ENCODE assay signal across 8 mouse cellular contexts in the genomic region with DNA sequence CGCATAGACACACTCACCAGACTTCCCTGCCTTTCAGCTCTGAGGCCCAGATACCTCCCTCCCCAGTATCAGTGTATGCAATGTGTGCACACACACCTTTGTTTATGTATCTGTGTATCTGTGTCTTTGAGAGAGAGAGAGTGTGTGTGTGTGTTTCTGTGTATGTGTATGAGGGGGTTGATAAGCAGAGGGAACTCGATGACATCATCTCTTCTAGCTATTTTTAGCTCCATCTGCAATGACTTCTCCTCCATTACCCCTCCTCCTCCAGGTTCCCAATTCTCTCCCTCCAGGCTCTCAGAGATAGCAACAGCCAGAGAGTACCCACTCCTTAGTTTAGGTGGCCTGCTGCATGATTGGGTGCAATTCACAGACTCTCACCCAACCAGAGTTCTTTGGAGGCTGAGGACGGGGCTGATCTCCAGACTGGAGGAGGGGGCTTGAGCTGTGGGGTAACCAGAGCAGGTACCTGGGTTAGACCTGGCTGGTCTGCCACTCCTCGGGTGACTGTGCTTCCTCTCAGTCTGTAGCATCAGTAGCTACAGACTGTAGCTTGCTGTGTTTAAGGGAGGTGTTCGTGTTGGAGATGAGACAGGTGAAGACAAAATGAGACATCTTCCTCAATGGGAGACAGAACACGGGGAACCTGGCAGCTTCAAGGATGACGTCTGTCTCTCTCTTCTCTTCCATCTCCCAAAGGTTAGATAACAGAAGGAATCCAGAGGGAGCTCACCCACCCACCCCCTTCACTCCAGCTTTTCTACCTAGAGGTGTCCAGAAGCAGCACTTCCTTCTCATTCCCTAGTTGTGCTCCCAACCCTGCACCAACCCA. TPM values are rescaled to one million over a fixed set of nuclear protein-coding genes. Genes with fewer than 3 reads are reported as not detected.
DNase-seq lines count a peak whose midpoint lies in the region; ATAC-seq and TF ChIP-seq lines count a peak whose summit lies in the region.

No protein-coding gene starts in this region.

- H3K4me2 ChIP-seq in heart, embryonic 14.5 days (ENCODE audit: low read length): peak overlapping the region; percentile 61
- peak overlapping the region; percentile 35 for H3K4me2 ChIP-seq in liver, embryonic 13.5 days

- H3K4me3 ChIP-seq in lung, adult 2 months (replicated peaks; ENCODE audit: extremely low read depth, low read depth, low read length): no peak overlapping the region
- H3K4me3 ChIP-seq in heart, embryonic 14.5 days (ENCODE audit: control insufficient read depth in 1 of 2, insufficient read depth in 1 of 2, low read depth in 1 of 2, low read length in 2 of 2): peak overlapping the region in 1 of 2 experiments; percentile 16; a peak in 1 of 4 replicates
- H3K4me3 ChIP-seq in liver, embryonic 13.5 days (replicated peaks): peak overlapping the region; percentile 10; the same call in 1 of the 2 replicates

- ATAC-seq in heart, embryonic 14.5 days (ENCODE audit: insufficient number of reproducible peaks, insufficient read depth, low FRiP score, low read depth): peak; percentile 45; the same call in 1 of the 2 replicates
- ATAC-seq in liver, embryonic 13.5 days (ENCODE audit: low read depth): peak; percentile 87

- H3K9me3 ChIP-seq in heart, embryonic 14.5 days (ENCODE audit: control insufficient read depth, low read length): no peaks in the 10 kb centered on the region
- H3K9me3 ChIP-seq in liver, embryonic 13.5 days (replicated peaks): no peaks in the 10 kb centered on the region

- TF ChIP-seq CTCF in lung, adult 2 months (IDR thresholded peaks at IDR 0.05; ENCODE audit: insufficient read depth, low read length): no peak

- H3K36me3 ChIP-seq in heart, embryonic 14.5 days (ENCODE audit: control insufficient read depth, insufficient read depth, low read length): no peaks in the 10 kb centered on the region
- H3K36me3 ChIP-seq in liver, embryonic 13.5 days: no peaks in the 10 kb centered on the region

- H3K27me3 ChIP-seq in heart, embryonic 14.5 days (ENCODE audit: control insufficient read depth, insufficient read depth, low read length): no peaks in the 10 kb centered on the region
- peaks cover 18% of the 10 kb centered on the region for H3K27me3 ChIP-seq in liver, embryonic 13.5 days

- DNase-seq in lung, adult 2 months: peak; percentile 41
- DNase-seq in lung, postnatal 14 days: no peak
- DNase-seq in cerebellum, adult 8-10 months: peak; percentile 82
- DNase-seq in liver, embryonic 13.5 days: peak; percentile 42
- peak; percentile 43 for DNase-seq in right cerebral cortex, postnatal 14 days
- DNase-seq in spleen, postnatal 4 days (ENCODE audit: low spot score in 2 of 2): no peak
- DNase-seq in urinary bladder, adult 2 months (ENCODE audit: low spot score): no peak

- peaks cover 23% of the 10 kb centered on the region for H3K4me1 ChIP-seq in lung, adult 2 months (ENCODE audit: control insufficient read depth, insufficient read depth, low read length)
- H3K4me1 ChIP-seq in heart, embryonic 14.5 days (ENCODE audit: control insufficient read depth in 2 of 2, insufficient read depth in 2 of 2, low read length in 2 of 2): peaks cover 30 to 35% of the 10 kb centered on the region in 2 experiments
- H3K4me1 ChIP-seq in liver, embryonic 13.5 days (replicated peaks): peaks cover 37% of the 10 kb centered on the region

- peak overlapping the region; percentile 78 to 91 for H3K27ac ChIP-seq in heart, embryonic 14.5 days (replicated peaks in 1 of 2; ENCODE audit: control insufficient read depth in 1 of 2, insufficient read depth in 1 of 2, low read depth in 2 of 2, low read length in 2 of 2)
- no peak overlapping the region; the same call in 1 of the 2 replicates for H3K27ac ChIP-seq in liver, embryonic 13.5 days

- peak overlapping the region; percentile 66 for H3K9ac ChIP-seq in heart, embryonic 14.5 days (ENCODE audit: low read length)
- no peak overlapping the region for H3K9ac ChIP-seq in liver, embryonic 13.5 days

- 31% methylated on average over 7 of the region's 7 CpGs for WGBS in lung, adult 2 months
- WGBS in heart, embryonic 14.5 days: 28% methylated on average over 7 of the region's 7 CpGs
- WGBS in liver, embryonic 13.5 days (ENCODE audit: insufficient replicate concordance): 16% methylated on average over 7 of the region's 7 CpGs

- TF ChIP-seq POLR2A in lung, adult 2 months (IDR thresholded peaks at IDR 0.05; ENCODE audit: borderline replicate concordance, extremely low read depth, low read depth, low read length): no peak

RNA-seq across cellular contexts. Expression of a gene that starts 2.7 kb away (rescaled TPM):
- not detected in 2 replicates for polyA plus RNA-seq in lung, adult 2 months (2012; rRNA removed)
- not detected in 2 replicates for polyA plus RNA-seq in heart, embryonic 14.5 days (2014; fragmentation: Nextera tagmentation; extraction: Ambion mirVana)
- polyA plus RNA-seq in liver, embryonic 13.5 days (2015; fragmentation: Nextera tagmentation; extraction: Ambion mirVana): not detected in 2 replicates
- not detected in 2 replicates for polyA plus RNA-seq in urinary bladder, adult 2 months (2012; rRNA removed)

RNA-seq across cellular contexts. Expression of a gene that starts 2.8 kb away (rescaled TPM):
- not detected in 2 replicates for polyA plus RNA-seq in lung, adult 2 months (2012; rRNA removed)
- not detected in 2 replicates for polyA plus RNA-seq in heart, embryonic 14.5 days (2014; fragmentation: Nextera tagmentation; extraction: Ambion mirVana)
- not detected in 2 replicates for polyA plus RNA-seq in liver, embryonic 13.5 days (2015; fragmentation: Nextera tagmentation; extraction: Ambion mirVana)
- not detected in 2 replicates for polyA plus RNA-seq in urinary bladder, adult 2 months (2012; rRNA removed)

RNA-seq across cellular contexts. Expression of a gene that starts 8.5 kb away (rescaled TPM):
- polyA plus RNA-seq in lung, adult 2 months (2012; rRNA removed): 60.8 and 93.7 TPM in 2 replicates
- polyA plus RNA-seq in heart, embryonic 14.5 days (2014; fragmentation: Nextera tagmentation; extraction: Ambion mirVana): 0.19 TPM in 1 of 2 replicates, not detected in the other
- 0.09 TPM in 1 of 2 replicates, not detected in the other for polyA plus RNA-seq in liver, embryonic 13.5 days (2015; fragmentation: Nextera tagmentation; extraction: Ambion mirVana)
- polyA plus RNA-seq in urinary bladder, adult 2 months (2012; rRNA removed): 0.62 and 0.83 TPM in 2 replicates

RNA-seq across cellular contexts. Expression of a gene that starts 24.8 kb away (rescaled TPM):
- 3.7 and 5.7 TPM in 2 replicates for polyA plus RNA-seq in lung, adult 2 months (2012; rRNA removed)
- polyA plus RNA-seq in heart, embryonic 14.5 days (2014; fragmentation: Nextera tagmentation; extraction: Ambion mirVana): 2.2 and 2.7 TPM in 2 replicates
- polyA plus RNA-seq in liver, embryonic 13.5 days (2015; fragmentation: Nextera tagmentation; extraction: Ambion mirVana): 0.23 and 0.25 TPM in 2 replicates
- 3.9 and 4.5 TPM in 2 replicates for polyA plus RNA-seq in urinary bladder, adult 2 months (2012; rRNA removed)

RNA-seq across cellular contexts. Expression of a gene that starts 45.5 kb away (rescaled TPM):
- polyA plus RNA-seq in lung, adult 2 months (2012; rRNA removed): 23.5 and 23.8 TPM in 2 replicates
- 14.6 and 16.7 TPM in 2 replicates for polyA plus RNA-seq in heart, embryonic 14.5 days (2014; fragmentation: Nextera tagmentation; extraction: Ambion mirVana)
- polyA plus RNA-seq in liver, embryonic 13.5 days (2015; fragmentation: Nextera tagmentation; extraction: Ambion mirVana): 1.1 and 1.2 TPM in 2 replicates
- polyA plus RNA-seq in urinary bladder, adult 2 months (2012; rRNA removed): 17.8 and 18.0 TPM in 2 replicates

Comparison
In these comparisons a context has a peak if more than half of its experiments do, and no peak if none do; other contexts are left out.
1. DNase-seq: peak in lung, adult 2 months (single experiment), cerebellum, adult 8-10 months (single experiment), liver, embryonic 13.5 days (single experiment) and right cerebral cortex, postnatal 14 days (single experiment); none in lung, postnatal 14 days (single experiment), spleen, postnatal 4 days (0 of 2) and urinary bladder, adult 2 months (single experiment).
2. RNA of a gene that starts 8.5 kb away (polyA plus RNA-seq): 60.8 to 93.7 TPM in lung, adult 2 months; 0.62 to 0.83 TPM in urinary bladder, adult 2 months, 0.19 TPM in heart, embryonic 14.5 days and 0.09 TPM in liver, embryonic 13.5 days; every median in the first group is over 10 times any median in the second.